Mouse (Mus musculus): ENCODE results near the gene Tunar.
A peak's percentile ranks its signal among the peaks of the same experiment; 100 is the strongest.

DNA sequence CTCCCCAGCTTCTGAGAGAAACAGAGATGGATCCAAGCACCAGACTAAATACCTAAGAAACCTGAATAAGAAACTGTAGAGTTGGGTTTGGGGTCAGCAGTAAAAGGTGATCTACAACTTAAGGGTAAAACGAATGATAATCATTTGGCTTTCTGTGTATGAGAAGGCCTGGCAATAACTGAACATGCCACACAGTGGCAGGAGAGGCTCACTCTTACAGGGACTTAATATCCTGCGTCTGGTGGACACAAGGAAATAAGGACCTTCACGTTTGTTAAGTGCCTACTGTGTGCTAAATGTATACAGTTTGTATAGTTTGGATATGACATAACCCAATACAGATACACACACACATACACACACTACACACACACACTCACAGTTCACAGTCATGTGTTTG is 98.2 kb downstream of the Tunar start:
- TF ChIP-seq CTCF (IDR thresholded peaks at IDR 0.05; ENCODE audit: extremely low read depth, insufficient read depth, low read length), result peak; percentile 83
- no peak for TF ChIP-seq POLR2A (IDR thresholded peaks at IDR 0.05; ENCODE audit: extremely low read depth, insufficient read depth, low read length)
